Mouse (Mus musculus) G1E (cell line): Measurements from ENCODE around the gene Adh1.

Experiments used
- CTCF ChIP-seq: IDR thresholded peaks from 2 replicates; pipeline ENCODE4 v1.5.1; 2012; ENCODE audit warnings: low read depth, low read length, inconsistent platforms, mixed read lengths
- GATA1 ChIP-seq: IDR thresholded peaks from 2 replicates; pipeline ENCODE4 v1.6.1; 2012; ENCODE audit warnings: borderline replicate concordance, low read length, inconsistent platforms, mixed read lengths
- TAL1 ChIP-seq: conservative IDR thresholded peaks from 2 replicates; pipeline ENCODE4 v1.6.1; 2012; ENCODE audit warnings: low read depth, low read length, inconsistent platforms, mixed read lengths

DNA sequence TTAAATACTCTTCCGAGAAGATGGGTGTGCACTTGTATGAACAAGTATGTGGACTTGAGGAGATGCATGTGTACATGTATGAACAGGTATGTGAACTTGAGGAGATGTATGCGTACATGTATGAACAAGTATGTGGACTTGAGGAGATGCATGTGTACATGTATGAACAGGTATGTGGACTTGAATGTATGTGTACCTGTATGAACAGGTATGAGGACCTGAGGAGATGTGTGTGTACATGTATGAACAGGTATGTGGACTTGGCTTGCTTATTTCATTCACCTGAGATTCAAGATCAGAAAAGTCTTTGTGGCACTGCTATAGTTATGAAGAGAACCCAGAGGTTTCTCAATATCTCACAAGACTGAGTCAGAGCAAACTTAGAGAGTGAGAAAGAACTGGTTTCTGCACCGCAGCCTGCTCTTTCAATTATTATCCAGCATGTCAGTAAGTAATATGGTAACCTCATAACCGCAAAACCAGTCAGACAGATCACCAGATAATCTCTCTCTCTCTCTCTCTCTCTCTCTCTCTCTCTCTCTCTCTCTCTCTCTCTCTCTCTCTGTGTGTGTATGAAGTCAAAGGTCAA, 30.8 kb downstream of the Adh1 start:
- TF ChIP-seq CTCF (no peak), GATA1 (no peak), TAL1 (no peak)
